Mouse (Mus musculus) v-Abl transformed pro-B cells (cell line): ENCODE results near the gene Hapln1.

Experiments
- in situ Hi-C, 2 experiments: fragments of 400-800 bp; cut with MboI; formaldehyde crosslinking; loops; one replicate each; pipeline ENCODE4 v1.15.1; 2025; ENCODE audit not compliant: unreplicated experiment in 2 of 2

Hapln1 gene

DNA sequence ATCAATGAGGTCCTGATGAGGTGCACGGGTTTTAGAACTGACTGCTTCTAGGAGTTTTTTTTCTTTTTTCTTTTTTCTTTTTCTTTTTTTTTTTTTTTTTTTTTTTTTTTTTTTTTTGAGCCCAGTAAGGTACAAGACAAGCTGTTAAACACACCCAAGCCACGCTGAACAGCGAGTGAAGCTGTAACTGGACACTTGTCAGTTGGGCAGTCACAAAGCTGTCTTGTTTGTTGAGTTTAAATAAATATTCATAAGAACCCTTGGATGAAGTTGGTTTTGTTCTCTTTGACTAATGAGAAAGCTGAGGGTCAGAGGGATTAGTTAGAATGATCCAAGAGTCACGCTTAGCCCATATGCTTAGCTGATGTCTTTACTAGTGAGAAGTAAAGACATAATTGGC is 55.5 kb downstream of the Hapln1 start:
- in situ Hi-C loops = no loop called here

DNA sequence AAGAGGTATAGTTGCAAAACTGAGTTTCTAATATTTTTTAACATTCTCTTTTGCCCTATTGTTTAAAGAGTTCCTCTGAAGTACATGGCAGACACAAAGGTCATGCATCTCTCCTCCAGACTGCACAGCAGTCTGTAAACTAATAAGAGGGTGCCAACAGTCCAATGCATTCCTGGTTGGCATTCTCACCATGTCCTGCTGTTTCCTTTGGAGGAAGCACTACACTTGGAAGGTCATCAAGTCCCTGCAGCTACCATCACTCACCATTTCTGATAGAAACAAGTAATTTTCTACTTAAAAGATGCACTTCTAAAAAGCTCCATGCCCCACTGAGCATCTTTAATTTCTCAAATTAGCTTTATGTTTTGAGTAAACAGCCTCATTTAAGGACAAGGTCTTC is 57.8 kb downstream of the Hapln1 start:
- in situ Hi-C loops = no loop called here

DNA sequence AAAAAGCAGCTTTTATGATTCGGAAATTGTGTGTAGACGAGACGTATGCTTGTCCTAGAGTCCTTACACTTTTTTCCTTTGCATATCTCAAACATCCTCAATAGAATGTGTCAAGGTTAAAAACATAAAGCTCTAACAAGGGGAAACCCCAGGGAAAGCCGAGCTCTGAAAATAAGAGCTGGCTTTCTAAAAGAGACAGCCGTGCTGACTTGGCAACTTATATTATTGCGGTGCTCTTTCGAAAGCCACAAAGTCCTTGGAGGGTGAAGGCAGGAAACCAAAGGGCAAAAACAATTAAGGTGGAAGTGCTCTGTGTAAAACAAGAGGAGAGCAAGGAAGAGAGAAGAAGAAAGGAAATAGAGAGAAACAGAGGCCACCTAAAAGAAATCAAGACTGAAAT is 60.9 kb downstream of the Hapln1 start:
- in situ Hi-C loops = no loop called here

DNA sequence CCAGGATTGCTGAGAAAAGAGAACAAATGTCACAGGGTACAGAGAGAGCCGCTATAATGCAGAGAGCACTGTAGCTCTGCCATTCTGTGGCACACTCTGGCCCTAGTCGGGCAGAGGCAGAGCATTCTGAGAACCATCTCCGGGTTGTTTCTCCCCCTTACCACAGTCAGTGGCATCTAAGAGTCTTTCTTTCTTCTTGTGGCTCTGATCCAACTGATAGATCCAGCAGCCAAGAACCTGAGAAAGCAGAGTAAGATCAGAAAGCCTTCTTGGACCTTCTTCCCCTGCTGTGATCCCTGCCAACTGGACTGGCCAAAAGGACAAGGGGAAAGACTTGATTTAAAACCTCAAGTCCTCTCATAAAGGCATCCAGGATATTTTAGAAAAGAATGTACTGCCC is 63.7 kb downstream of the Hapln1 start:
- in situ Hi-C loops = no loop called here

DNA sequence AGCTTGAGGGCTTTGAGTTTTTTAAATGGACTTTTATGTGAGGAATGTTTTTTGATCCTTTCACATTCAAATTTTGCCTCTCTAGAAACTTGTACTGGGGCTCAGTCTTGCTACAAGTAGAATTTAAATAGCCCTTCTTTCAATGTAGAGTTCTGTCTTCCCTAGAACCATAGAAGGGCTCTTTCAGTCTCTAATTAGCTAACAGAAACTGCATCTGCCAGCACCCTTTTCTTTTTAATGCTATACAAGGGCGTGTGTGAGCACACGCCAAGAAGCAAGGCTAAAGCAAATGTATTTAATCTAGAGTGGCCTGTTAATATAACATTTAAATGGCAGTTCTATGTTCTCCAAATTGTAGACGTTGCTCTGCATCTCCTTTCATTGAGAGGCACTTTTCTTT is 67.8 kb downstream of the Hapln1 start:
- in situ Hi-C loops = no loop called here

DNA sequence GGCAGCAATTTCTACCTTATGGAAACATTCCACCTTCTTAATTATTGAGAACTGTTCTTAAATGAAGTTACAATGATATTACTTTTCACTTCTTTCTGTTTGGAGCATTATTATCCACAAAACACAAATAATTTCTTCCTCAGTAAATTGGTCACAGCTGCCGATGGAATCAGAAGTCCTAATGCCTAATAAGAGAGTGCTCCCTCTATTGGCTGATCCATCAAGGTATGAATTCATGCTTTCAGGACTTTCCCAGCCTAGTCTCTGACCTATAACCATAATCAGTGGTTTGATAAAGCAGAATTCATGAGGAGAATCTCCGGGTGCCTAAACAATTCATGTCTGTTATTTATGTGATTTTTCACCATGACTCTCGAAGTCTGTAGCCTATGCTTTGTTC is 79.5 kb downstream of the Hapln1 start:
- in situ Hi-C loops = no loop called here

DNA sequence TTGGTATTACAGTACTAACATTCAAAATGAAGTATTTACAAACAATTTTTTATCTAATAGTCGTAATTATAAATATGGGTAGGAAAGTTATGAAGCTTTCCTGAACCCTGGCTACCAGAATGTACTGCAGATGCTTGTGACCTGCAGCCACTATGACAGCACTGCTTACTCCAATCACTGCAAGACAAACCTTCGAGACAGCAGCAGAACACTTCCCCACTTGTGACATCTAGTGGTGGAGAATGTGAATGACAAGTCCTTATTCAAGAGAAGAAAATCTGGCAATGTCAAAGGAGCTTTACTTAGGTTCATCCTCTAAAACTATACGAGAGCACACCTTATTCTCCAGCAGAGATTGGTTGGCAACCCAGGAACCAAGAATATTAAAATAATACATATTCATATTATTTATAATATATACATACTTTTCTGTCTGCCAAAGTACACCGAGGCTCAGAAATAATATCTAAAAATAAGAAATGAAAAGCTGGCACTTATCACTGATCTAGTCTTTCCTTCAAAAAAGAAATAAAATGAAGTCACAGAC is 94.6 kb downstream of the Hapln1 start:
- in situ Hi-C loops = loop anchor here (5.0 kb wide), 2 partner anchors 82 to 87 kb away; no protein-coding TSS in a partner anchor

DNA sequence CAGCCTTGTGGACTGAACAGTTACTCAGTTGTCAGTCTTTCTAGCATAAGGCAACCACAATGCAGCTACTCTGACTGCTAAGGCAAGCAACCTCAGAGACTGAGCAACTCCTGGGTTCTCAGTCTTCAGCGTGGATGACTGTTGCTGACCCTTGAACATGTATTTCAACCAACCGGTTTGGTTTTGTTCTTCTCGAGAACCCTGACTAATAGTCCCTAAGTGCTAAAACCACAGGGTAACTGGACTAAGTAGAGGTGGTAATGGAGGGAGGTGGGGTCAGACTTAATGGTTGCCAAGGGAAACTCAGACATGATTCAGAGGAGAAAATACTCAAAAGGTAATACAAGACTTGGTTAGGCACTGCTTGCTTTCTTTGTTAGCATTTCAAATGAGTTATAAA is 97.4 kb downstream of the Hapln1 start:
- in situ Hi-C loops = no loop called here

DNA sequence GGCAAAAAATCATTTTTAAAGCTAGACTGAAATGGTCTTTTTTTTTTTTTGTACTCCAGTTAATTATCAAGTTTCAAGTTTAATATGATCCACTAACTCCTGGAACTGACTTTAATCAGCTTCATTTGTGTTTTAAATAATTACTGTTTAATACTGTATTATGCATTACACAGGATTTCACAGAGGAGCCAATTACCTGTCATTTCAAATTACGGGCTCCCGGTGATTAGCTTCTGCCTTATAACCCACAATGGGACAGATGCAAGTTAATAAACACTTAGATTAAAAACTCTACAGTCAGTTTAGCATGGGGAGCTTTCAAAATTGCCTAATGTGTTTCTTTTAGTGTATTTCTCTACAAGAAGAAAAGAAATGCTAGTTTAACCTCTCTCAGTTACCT is 106.0 kb downstream of the Hapln1 start:
- in situ Hi-C loops = no loop called here

DNA sequence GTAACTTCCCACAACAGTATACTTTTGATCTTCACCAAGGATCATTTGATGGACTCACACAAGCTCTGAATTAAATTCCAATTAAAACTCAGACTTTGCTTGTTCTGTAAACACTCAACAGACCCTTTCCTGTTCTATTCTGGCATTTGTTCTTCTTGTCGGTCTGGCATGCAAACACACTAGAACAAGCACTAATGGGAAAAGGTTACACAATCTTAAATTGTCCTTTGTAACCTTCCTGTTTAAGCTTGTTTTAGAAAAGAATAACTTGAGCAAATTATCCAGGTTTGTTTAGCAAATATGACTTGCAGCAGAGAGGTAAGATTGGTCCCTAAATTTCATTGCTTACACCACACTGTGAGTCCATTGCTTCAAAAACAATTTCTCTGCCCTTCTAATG is 113.2 kb downstream of the Hapln1 start:
- in situ Hi-C loops = no loop called here

DNA sequence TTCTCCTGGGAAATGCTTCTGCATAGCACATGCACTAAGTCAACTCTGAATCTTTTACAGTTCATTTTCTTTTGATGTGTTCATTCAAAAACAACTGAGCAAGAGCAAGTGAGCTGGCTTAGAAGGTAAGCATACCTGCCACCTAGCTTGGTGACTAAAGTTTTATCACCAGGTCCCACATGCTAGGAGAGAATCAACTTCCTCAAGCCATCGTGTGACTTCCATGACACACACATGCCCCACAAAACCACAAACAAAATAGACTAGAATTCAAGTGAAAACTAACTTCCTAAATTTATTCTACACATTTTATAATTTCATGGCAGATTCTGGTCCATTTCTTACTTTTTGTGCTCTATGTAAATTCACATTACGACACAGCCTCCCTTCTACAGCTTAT is 113.7 kb downstream of the Hapln1 start:
- in situ Hi-C loops = no loop called here

DNA sequence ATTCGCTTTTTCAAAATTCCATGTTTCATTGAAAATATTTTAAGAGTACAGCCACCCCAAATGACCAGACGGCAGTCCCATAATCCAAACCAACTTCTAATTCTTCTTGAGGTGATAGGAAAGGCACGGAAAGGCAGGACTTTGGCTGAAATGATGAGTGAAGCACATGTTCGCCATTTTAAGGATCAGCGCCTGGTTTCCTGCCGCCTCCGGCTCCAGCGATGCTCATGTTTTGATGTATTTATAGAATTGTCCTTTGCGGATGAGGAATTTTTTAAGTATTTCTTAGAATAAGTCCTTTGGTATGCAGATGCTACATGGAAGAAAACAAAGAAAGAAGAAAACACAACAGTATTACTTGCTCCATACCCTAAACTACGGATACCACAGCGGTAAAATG is 117.5 kb downstream of the Hapln1 start:
- in situ Hi-C loops = no loop called here
